Mouse (Mus musculus) right cerebral cortex, adult 18-20 months (tissue): Measurements from ENCODE around the gene Rdh16f2.
A peak's percentile ranks its signal among the peaks of the same experiment; 100 is the strongest.
"Not testable (repeated sequence)": the region's sequence is repeated elsewhere in the genome, so short reads cannot be mapped to it uniquely, and the experiment has no call there.

Experiments
- DNase-seq: peaks from one replicate; pipeline ENCODE4 v3.0.0; 2022; ENCODE audit warnings: mixed read lengths

The Rdh16f2 gene

GRCm38 (mm10) chr10:127866232-127866631, at the start of gene Rdh16f2:
Gene Rdh16f2, plus strand, starts transcription at chr10:127866474.
- DNase-seq: no peak

- DNase-seq: not testable (repeated sequence)
Measured at GRCm38 (mm10) chr10:127817268-127817910, 48.9 kb upstream of the Rdh16f2 start.

- not testable (repeated sequence) for DNase-seq
Measured at GRCm38 (mm10) chr10:127821806-127822205, 44.5 kb upstream of the Rdh16f2 start.

GRCm38 (mm10) chr10:127825386-127825785, 40.9 kb upstream of the Rdh16f2 start:
- DNase-seq: no peak

GRCm38 (mm10) chr10:127829121-127829520, 37.2 kb upstream of the Rdh16f2 start:
- no peak for DNase-seq

- not testable (repeated sequence) for DNase-seq
Measured at GRCm38 (mm10) chr10:127834186-127834585, 32.1 kb upstream of the Rdh16f2 start.

GRCm38 (mm10) chr10:127835292-127835691, 31.0 kb upstream of the Rdh16f2 start:
- DNase-seq: no peak

GRCm38 (mm10) chr10:127837793-127838192, 28.5 kb upstream of the Rdh16f2 start:
- DNase-seq: not testable (repeated sequence)

GRCm38 (mm10) chr10:127838539-127838938, 27.7 kb upstream of the Rdh16f2 start:
- peak; percentile 10 for DNase-seq

- DNase-seq: no peak
Measured at GRCm38 (mm10) chr10:127840776-127841175, 25.5 kb upstream of the Rdh16f2 start.

- DNase-seq: not testable (repeated sequence)
Measured at GRCm38 (mm10) chr10:127845945-127846344, 20.3 kb upstream of the Rdh16f2 start.

- DNase-seq: no peak
Measured at GRCm38 (mm10) chr10:127848089-127848488, 18.2 kb upstream of the Rdh16f2 start.

GRCm38 (mm10) chr10:127849628-127850027, 16.6 kb upstream of the Rdh16f2 start, which contains the start of gene Rdh19:
Gene Rdh19, plus strand, starts transcription at chr10:127849928.
- DNase-seq: no peak

- peak; percentile 2 for DNase-seq
Measured at GRCm38 (mm10) chr10:127856376-127856775, 9.9 kb upstream of the Rdh16f2 start.

GRCm38 (mm10) chr10:127864931-127865330, 1.3 kb upstream of the Rdh16f2 start:
- no peak for DNase-seq

GRCm38 (mm10) chr10:127872484-127872883, 6.2 kb downstream of the Rdh16f2 start:
- peak; percentile 5 for DNase-seq

GRCm38 (mm10) chr10:127877681-127878080, 11.4 kb downstream of the Rdh16f2 start:
- DNase-seq: no peak

GRCm38 (mm10) chr10:127878262-127879057, 12.2 kb downstream of the Rdh16f2 start:
- no peak for DNase-seq

- peak; percentile 10 for DNase-seq
Measured at GRCm38 (mm10) chr10:127879155-127879688, 12.9 kb downstream of the Rdh16f2 start.

- DNase-seq: no peak
Measured at GRCm38 (mm10) chr10:127881041-127881440, 14.8 kb downstream of the Rdh16f2 start.

GRCm38 (mm10) chr10:127886551-127886950, 20.3 kb downstream of the Rdh16f2 start:
- DNase-seq: no peak

GRCm38 (mm10) chr10:127886971-127887370, 20.7 kb downstream of the Rdh16f2 start:
- DNase-seq: no peak

GRCm38 (mm10) chr10:127888605-127889004, 22.3 kb downstream of the Rdh16f2 start, which contains the start of gene Rdh7:
Gene Rdh7, minus strand, starts transcription at chr10:127888817.
- DNase-seq: no peak

- DNase-seq: no peak
Measured at GRCm38 (mm10) chr10:127891481-127891880, 25.2 kb downstream of the Rdh16f2 start.
